Mouse (Mus musculus): ENCODE results near the gene Chchd6. TPM values are rescaled to one million over a fixed set of nuclear protein-coding genes. Genes with fewer than 3 reads are reported as not detected.

Chchd6 gene
- polyA plus RNA-seq, 1 experiment from 2014 or later = 6.1 TPM

GRCm38 (mm10) chr6:89563381-89563780 is 32.1 kb downstream of the Chchd6 start:
- H3K79me2 ChIP-seq (ENCODE audit: inconsistent target) = no peaks in the 10 kb centered on the region
- no peaks in the 10 kb centered on the region for H3K36me3 ChIP-seq (ENCODE audit: inconsistent target)
- no peak overlapping the region for H3K4me3 ChIP-seq (ENCODE audit: inconsistent target)
- no peak overlapping the region for H3K27ac ChIP-seq
- 83% methylated on average over 4 of the region's 4 CpGs for WGBS (ENCODE audit: missing documents)

GRCm38 (mm10) chr6:89560826-89561225 is 34.6 kb downstream of the Chchd6 start:
- no peak overlapping the region for H3K4me3 ChIP-seq (ENCODE audit: inconsistent target)
- no peaks in the 10 kb centered on the region for H3K79me2 ChIP-seq (ENCODE audit: inconsistent target)
- H3K27ac ChIP-seq = no peak overlapping the region
- WGBS (ENCODE audit: missing documents) = 94% methylated on average over 2 of the region's 2 CpGs
- no peaks in the 10 kb centered on the region for H3K36me3 ChIP-seq (ENCODE audit: inconsistent target)

- Histone ChIP-seq H3K4me3 (ENCODE audit: inconsistent target) (no peak overlapping the region), H3K79me2 (ENCODE audit: inconsistent target) (no peaks in the 10 kb centered on the region)
- 98% methylated on average over 4 of the region's 4 CpGs for WGBS (ENCODE audit: missing documents)
These were observed 37.8 kb downstream of the Chchd6 start for GRCm38 (mm10) chr6:89557654-89558053.

GRCm38 (mm10) chr6:89556566-89556965 is 38.9 kb downstream of the Chchd6 start:
- 94% methylated on average over 7 of the region's 7 CpGs for WGBS (ENCODE audit: missing documents)
- Histone ChIP-seq H3K79me2 (ENCODE audit: inconsistent target) (no peaks in the 10 kb centered on the region), H3K4me3 (ENCODE audit: inconsistent target) (no peak overlapping the region), H3K36me3 (ENCODE audit: inconsistent target) (no peaks in the 10 kb centered on the region), H3K27ac (no peak overlapping the region)

More at GRCm38 (mm10) chr6:89557654-89558053, 37.8 kb downstream of the Chchd6 start:
- no peaks in the 10 kb centered on the region for H3K36me3 ChIP-seq (ENCODE audit: inconsistent target)
- no peak overlapping the region for H3K27ac ChIP-seq

GRCm38 (mm10) chr6:89555971-89556370 is 39.5 kb downstream of the Chchd6 start:
- H3K36me3 ChIP-seq (ENCODE audit: inconsistent target) = no peaks in the 10 kb centered on the region
- H3K27ac ChIP-seq = no peak overlapping the region
- H3K79me2 ChIP-seq (ENCODE audit: inconsistent target) = no peaks in the 10 kb centered on the region
- no peak overlapping the region for H3K4me3 ChIP-seq (ENCODE audit: inconsistent target)
- 92% methylated on average over 1 of the region's 1 CpGs for WGBS (ENCODE audit: missing documents)

- 91% methylated on average over 5 of the region's 5 CpGs for WGBS (ENCODE audit: missing documents)
- Histone ChIP-seq H3K27ac (no peak overlapping the region), H3K36me3 (ENCODE audit: inconsistent target) (no peaks in the 10 kb centered on the region), H3K4me3 (ENCODE audit: inconsistent target) (no peak overlapping the region), H3K79me2 (ENCODE audit: inconsistent target) (no peaks in the 10 kb centered on the region)
These were observed 41.4 kb downstream of the Chchd6 start for GRCm38 (mm10) chr6:89554029-89554428.

- no peaks in the 10 kb centered on the region for H3K36me3 ChIP-seq (ENCODE audit: inconsistent target)
- H3K4me3 ChIP-seq (ENCODE audit: inconsistent target) = no peak overlapping the region
- no peak overlapping the region for H3K27ac ChIP-seq
- 22% methylated on average over 4 of the region's 4 CpGs for WGBS (ENCODE audit: missing documents)
- H3K79me2 ChIP-seq (ENCODE audit: inconsistent target) = no peaks in the 10 kb centered on the region
These were observed 42.3 kb downstream of the Chchd6 start for GRCm38 (mm10) chr6:89553012-89553704.

GRCm38 (mm10) chr6:89552321-89553011 is 43.0 kb downstream of the Chchd6 start:
- no peaks in the 10 kb centered on the region for H3K79me2 ChIP-seq (ENCODE audit: inconsistent target)
- H3K4me3 ChIP-seq (ENCODE audit: inconsistent target) = no peak overlapping the region
- WGBS (ENCODE audit: missing documents) = 99% methylated on average over 6 of the region's 6 CpGs
- H3K36me3 ChIP-seq (ENCODE audit: inconsistent target) = no peaks in the 10 kb centered on the region
- H3K27ac ChIP-seq = no peak overlapping the region

- no peaks in the 10 kb centered on the region for H3K36me3 ChIP-seq (ENCODE audit: inconsistent target)
- no peak overlapping the region for H3K4me3 ChIP-seq (ENCODE audit: inconsistent target)
- WGBS (ENCODE audit: missing documents) = 88% methylated on average over 3 of the region's 3 CpGs
- no peak overlapping the region for H3K27ac ChIP-seq
- no peaks in the 10 kb centered on the region for H3K79me2 ChIP-seq (ENCODE audit: inconsistent target)
These were observed 46.3 kb downstream of the Chchd6 start for GRCm38 (mm10) chr6:89549157-89549556.

- 93% methylated on average over 3 of the region's 3 CpGs for WGBS (ENCODE audit: missing documents)
- Histone ChIP-seq H3K4me3 (ENCODE audit: inconsistent target) (no peak overlapping the region), H3K27ac (no peak overlapping the region), H3K79me2 (ENCODE audit: inconsistent target) (no peaks in the 10 kb centered on the region), H3K36me3 (ENCODE audit: inconsistent target) (no peaks in the 10 kb centered on the region)
These were observed 47.5 kb downstream of the Chchd6 start for GRCm38 (mm10) chr6:89547951-89548350.

- no peak overlapping the region for H3K27ac ChIP-seq
These were observed 57.2 kb downstream of the Chchd6 start for GRCm38 (mm10) chr6:89538102-89538751.

GRCm38 (mm10) chr6:89535626-89536225 is 59.7 kb downstream of the Chchd6 start:
- Histone ChIP-seq H3K79me2 (ENCODE audit: inconsistent target) (no peaks in the 10 kb centered on the region), H3K36me3 (ENCODE audit: inconsistent target) (no peaks in the 10 kb centered on the region), H3K27ac (no peak overlapping the region), H3K4me3 (ENCODE audit: inconsistent target) (no peak overlapping the region)
- 86% methylated on average over 1 of the region's 1 CpGs for WGBS (ENCODE audit: missing documents)

More at GRCm38 (mm10) chr6:89538102-89538751, 57.2 kb downstream of the Chchd6 start:
- Histone ChIP-seq H3K36me3 (ENCODE audit: inconsistent target) (no peaks in the 10 kb centered on the region), H3K79me2 (ENCODE audit: inconsistent target) (no peaks in the 10 kb centered on the region), H3K4me3 (ENCODE audit: inconsistent target) (no peak overlapping the region)
- 100% methylated on average over 1 of the region's 1 CpGs for WGBS (ENCODE audit: missing documents)

- 100% methylated on average over 2 of the region's 2 CpGs for WGBS (ENCODE audit: missing documents)
- H3K36me3 ChIP-seq (ENCODE audit: inconsistent target) = no peaks in the 10 kb centered on the region
- no peak overlapping the region for H3K4me3 ChIP-seq (ENCODE audit: inconsistent target)
- H3K79me2 ChIP-seq (ENCODE audit: inconsistent target) = no peaks in the 10 kb centered on the region
- no peak overlapping the region for H3K27ac ChIP-seq
These were observed 70.7 kb downstream of the Chchd6 start for GRCm38 (mm10) chr6:89524766-89525165.

- no peak overlapping the region for H3K4me3 ChIP-seq (ENCODE audit: inconsistent target)
- H3K27ac ChIP-seq = no peak overlapping the region
- H3K36me3 ChIP-seq (ENCODE audit: inconsistent target) = no peaks in the 10 kb centered on the region
- H3K79me2 ChIP-seq (ENCODE audit: inconsistent target) = no peaks in the 10 kb centered on the region
These were observed 85.3 kb downstream of the Chchd6 start for GRCm38 (mm10) chr6:89510154-89510553.

GRCm38 (mm10) chr6:89508725-89509124 is 86.7 kb downstream of the Chchd6 start:
- no peak overlapping the region for H3K27ac ChIP-seq
- H3K4me3 ChIP-seq (ENCODE audit: inconsistent target) = no peak overlapping the region
- H3K79me2 ChIP-seq (ENCODE audit: inconsistent target) = no peaks in the 10 kb centered on the region
- 96% methylated on average over 2 of the region's 2 CpGs for WGBS (ENCODE audit: missing documents)
- no peaks in the 10 kb centered on the region for H3K36me3 ChIP-seq (ENCODE audit: inconsistent target)
